Mouse (Mus musculus) layer of hippocampus, adult 8-10 months (tissue): Measurements from ENCODE around the gene Prss23. TPM values are rescaled to one million over a fixed set of nuclear protein-coding genes. Genes with fewer than 3 reads are reported as not detected.

Source experiments
- DNase-seq, 2 experiments: peaks; one replicate each; pipeline ENCODE4 v3.0.0; 2022; ENCODE audit warnings: low spot score in 2 of 2
- total RNA-seq, 4 experiments: library from RNA; stranded (reverse); gene quantifications; 2 replicates each; pipeline ENCODE4 v1.2.4; 2022

The Prss23 gene
- total RNA-seq, 4 experiments from 2014 or later: 13.2 to 19.0 (median 14.2) TPM

DNA sequence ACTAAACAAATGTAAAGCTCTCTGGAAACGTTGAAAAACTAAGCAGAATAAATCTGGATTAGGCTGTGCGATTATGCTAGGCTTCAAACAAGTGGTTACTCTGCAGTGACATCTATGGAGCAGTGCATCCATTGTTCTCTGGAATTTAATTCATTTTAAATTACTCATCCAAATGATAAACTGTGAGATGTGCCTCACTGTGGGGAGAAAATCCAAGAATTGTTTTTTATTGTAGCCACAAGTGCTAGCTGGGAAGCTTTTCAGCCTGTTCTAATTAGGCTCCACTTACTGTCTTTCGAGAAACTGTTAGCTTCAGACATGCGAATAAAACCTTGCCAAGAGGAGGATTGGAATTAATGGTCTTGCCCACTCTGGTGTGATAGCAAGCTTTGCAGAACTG is 18.3 kb downstream of the Prss23 start:
- no peak for DNase-seq

DNA sequence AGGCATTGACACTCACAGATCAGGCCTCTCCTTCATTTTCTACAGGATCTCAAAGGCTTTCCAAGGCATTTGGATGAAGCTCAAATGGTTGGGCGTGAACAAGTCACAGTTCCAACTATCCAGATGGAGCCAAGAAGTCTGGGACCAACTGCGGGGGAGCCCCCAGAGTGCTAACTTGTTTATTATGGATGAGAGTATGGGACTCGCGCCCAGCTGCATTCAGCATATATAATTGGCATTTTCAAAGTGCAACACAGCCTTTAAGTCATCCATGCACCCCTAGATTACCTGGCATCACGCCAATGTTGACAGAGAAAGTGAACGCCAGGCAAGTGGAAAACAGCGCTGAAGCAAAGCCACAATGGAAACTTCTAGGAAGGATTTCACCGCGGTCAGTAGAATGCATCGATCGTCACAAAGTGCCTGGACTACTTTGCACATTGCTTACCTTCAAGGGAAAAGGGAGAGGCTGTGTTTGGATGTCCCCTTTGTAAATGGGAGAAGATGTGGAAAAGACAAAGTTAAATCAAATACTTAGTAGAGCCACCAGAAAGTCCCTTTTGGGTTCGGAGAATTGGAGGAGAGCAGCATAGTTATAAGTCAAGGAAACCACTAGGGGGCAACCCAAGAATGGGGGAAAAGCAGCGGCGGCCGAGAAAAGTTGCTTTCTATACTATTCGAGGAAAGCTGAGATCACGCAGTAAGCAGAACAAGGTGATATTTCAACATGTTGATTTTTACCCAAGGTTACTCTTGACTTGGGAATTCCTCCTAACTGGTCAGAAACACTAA is 27.3 kb downstream of the Prss23 start:
- peak; percentile 57 to 62 for DNase-seq

DNA sequence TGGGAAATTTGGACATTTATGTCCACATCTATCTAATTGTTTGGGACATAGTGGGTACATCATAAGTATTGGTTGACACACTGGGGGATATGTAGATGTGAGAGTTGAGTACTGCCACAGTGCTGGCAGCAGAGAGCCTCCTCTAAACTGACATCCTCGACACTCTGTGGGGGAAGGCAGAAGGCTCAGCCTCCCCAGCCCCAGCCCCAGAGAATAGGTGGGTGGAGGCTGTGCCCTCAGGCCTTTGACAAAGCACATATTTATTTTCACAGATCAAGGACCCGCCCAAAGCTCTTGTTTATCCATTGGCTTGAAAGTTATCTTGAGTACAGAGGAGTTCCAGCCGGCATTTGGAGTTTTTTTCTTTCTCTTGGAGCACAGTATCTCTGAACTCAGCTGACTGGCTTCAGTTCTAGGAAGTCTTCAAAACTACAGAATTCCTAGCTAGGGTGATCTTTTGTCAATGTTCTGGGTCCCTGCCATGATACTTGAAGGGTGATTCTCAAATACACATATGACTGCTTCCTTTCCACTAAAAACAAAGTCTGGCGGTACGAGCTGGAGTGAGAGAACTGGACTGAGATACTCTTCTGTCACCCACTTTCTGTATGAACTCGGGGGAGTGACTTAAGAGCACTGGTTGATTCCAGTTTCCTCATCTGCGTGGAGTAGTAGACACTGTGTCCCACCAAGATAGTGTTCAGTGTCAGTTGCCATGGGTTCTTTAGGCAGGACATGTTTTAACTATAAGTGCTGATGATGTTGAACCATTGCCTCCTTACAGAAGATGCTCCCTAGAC is 43.0 kb downstream of the Prss23 start:
- no peak for DNase-seq

DNA sequence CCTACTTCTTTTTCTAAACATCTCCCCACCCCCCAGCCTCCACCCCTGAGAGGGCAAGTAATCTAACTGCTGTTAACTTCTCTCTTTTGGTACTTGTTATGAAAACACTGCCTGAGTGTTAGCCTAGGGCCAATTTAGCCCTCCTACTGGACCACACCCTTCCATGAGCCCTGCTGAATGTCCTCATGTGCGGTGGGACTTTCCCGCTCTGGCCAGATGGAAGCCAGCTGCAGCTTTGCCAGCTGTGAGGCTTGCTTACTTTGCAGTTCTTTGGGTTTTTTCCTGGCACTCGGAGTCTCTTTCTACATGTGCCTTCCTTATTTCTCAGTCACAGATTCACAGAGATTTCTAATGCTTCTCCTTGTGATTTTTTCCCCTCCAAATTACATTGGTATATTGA is 45.3 kb downstream of the Prss23 start:
- no peak for DNase-seq

DNA sequence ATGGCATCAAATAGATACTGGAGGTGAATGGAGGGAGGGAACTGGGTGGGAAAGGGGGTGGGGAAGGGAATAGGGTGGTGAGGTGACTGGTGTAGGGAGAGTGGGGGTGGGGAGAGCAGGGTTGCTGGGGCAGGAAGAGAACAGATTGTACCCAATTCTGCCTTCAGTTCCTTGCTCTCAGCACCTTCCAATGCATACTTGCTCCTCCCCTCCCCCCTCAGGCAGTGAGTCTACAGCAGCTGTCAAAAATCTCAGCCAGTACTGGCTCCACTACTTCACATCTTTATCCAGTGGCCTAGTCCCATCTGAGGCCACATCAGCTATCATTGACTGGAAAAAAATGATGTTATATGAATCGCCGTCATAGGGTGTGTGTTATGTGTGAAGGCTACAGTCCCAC is 48.5 kb downstream of the Prss23 start:
- DNase-seq: no peak

DNA sequence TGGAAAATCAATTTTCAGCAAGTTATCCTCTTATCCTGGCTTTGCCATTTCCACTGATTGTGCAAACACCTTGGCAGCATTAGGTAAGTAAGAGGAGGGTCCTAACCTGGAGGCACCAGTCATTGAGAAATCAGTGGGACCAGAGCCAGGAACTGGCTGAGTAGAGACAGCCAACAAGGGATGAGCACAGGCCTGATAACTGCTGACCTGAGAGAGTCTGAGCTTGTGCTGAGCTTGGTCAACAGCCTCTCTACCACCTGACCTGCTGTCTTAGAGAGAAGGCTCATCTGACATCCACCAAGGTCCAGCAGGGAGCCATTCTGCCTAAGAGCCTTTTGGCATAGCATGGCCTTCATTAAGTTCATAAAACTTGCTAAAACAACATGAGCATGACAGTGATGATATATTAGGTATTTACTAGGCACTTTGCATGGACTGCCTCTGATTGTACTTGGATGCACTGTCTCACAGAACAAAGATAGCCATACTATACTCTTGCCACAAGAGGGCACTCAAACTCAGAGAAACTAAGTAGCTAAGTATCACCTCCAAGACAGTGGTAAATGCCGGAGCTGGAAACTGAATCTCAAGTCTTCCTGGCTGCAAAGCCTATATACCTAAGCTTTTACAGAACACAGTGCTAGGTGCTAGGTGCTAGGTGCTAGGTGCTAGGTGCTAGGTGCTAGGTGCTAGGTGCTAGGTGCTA is 49.5 kb downstream of the Prss23 start:
- peak; percentile 13 to 21 for DNase-seq

DNA sequence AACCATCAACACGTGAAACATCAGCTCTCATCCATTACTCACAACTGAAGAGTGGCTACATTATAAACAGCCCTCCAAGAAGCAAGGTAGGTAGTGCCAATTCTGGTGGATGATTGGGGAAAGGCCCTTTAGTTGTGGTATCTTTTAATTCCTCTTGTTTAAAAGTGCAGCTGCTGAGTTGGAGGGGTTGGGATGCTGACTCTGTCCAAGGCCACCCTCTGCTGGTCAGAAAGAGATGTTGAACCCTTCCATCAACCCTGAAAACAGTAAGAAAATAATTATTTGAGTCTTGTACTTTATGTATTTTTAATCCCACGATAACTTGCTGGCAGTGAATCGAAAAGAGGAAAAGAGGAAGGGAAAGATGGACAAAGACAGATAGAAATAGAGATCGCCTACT is 53.5 kb downstream of the Prss23 start:
- peak in 1 of 2 experiments; percentile 14 for DNase-seq

DNA sequence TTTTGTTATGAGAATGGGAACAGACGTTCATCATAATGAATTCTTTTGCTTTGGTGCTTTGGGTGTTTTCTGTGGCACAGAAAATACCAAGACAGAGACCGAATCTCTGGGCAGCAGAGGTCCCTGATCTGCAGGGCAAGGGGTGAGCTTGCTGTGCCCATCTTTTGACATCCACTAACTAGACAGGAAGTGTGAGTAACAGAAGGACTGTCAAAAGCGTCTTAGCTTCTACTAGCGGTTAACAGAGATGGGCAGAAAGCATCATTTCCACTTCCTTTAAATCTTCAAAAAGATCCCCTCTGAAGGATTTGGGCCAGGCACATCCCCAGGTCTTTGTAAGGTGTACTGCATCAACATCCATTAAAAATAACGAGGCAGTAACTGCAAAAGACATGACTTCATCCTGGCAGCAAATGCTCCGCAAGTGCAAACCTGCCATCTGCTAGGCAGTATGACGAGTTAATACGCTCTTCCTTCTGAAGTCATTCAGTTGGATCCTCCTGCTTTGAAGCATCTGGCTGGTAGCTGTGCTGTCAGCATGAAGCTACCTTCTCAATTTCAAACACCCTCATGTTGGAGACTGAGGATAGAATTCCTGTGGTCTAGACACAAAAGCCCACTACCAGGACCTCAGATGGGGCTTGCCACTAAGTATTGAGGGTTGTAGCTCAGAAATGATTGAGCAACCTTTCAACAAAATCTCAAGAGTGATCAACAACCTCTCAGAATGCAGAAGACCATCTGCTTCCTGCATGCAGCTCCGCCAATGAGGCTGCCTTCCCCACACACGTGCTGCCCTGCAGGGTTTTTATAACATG is 63.0 kb downstream of the Prss23 start:
- DNase-seq: peak; percentile 13 to 47

DNA sequence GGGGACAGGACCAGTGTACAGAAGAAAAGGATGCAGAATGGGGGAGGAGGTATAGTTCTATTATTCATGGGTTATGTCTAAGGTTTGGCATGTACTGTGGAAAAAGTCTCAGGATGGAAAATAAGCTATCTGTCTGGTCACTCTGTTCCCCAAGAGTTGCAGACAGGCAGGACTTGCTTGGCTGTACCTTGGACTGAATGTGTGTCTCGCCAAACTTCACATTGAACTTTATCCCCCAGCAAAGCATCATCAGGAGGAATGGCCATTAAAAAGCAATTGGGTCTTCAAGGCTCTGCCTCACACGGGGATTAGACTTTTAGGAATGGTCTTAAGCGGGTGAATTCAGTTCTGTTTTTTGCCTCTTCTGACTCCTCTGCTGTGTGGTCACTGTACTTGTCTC is 63.7 kb downstream of the Prss23 start:
- no peak for DNase-seq

DNA sequence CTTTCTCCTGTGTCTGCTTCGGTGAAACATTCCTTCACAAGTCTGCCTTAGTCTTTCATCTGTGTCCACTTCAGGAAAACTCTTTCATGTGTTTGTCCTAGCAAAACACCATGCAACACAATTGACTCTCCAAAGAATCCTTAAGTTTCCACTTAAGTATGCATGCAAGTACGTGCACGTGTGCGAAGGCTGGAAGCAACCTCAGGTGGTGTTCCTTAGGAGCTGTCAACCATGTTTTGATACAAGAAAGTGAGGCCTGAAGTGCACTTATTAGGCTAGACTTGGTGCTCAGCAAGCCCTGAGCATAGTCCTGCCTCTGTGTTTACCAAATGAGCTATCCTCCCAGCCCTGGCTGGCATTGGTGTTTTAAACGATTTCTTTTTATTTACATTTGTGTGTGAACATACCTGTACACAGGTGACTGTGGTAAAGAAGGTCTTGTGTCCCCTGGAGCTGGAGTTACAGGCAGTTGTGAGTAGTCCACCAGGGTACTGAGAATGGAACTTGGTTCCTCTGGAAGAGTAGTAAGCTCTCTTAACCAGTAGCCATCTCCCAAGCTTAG is 64.3 kb downstream of the Prss23 start:
- DNase-seq: no peak

DNA sequence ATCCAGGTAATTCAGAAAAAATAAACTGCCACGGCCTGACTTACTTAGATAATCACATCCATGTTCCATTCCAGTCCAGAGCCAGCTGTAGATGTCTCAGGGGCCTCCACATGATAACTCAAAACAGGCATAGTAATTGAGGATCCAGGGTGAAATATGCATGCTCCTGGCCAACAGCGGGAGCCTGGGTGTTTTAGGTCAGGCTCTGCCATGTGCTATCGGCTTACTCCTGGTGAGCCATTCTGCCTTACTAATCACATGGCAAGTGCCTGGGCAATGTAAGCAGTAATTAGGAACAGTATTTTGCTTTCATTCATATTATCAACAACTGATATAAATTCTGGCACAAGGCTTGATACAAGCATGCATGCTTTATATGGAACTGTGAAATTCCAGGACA is 65.6 kb downstream of the Prss23 start:
- DNase-seq: no peak

DNA sequence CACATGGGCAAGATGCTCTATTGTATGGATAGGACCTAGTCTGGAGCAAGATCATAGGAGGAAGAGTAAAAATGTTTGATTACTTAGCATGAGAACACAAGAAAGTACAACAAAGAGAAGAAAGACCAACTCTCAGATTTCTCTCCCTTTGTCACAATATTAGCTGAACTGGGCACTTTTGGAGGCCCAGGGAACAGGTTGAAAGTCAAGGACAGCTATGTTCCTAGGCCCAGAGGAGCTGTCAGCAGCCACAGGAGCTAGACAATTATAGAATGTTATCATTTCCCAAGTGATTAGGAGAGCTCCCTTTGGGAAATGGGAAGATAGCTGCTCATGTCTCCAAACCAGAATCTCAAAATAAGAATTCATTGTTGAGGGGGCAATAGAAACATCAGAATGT is 66.1 kb downstream of the Prss23 start:
- DNase-seq: no peak

DNA sequence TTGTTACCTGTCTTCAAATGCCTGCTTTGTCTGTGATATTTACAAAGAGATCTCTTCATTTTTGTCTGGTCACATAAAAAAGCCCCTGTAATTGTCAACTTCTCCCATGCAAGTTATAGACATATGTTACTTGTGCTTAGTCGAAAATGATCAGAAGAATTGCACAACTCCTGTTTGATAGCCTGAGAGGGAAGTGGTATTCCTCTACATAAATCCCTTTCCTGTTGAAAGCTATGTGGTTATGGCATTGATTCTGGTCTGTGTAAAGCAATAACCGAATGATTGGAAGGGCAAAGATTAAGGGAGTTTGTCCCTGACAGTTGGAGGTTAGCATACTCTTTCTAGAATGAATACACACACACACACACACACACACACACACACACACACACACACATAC is 67.3 kb downstream of the Prss23 start:
- DNase-seq: no peak

Other genes starting within 250 kb of the Prss23 start
- gene Tmem135, start 123.0 kb downstream of the Prss23 start, total RNA-seq: 10 to 100 TPM; 59.4 to 69.6 (median 64.9) TPM
- gene Fzd4, start 122.8 kb downstream of the Prss23 start, total RNA-seq: 1 to 10 TPM; 6.2 to 7.4 (median 6.5) TPM
- gene Me3, start 105.2 kb upstream of the Prss23 start, total RNA-seq: 10 to 100 TPM; 72.9 to 90.9 (median 85.2) TPM